9 mouse cellular contexts compared by ENCODE assay signal in the genomic region with DNA sequence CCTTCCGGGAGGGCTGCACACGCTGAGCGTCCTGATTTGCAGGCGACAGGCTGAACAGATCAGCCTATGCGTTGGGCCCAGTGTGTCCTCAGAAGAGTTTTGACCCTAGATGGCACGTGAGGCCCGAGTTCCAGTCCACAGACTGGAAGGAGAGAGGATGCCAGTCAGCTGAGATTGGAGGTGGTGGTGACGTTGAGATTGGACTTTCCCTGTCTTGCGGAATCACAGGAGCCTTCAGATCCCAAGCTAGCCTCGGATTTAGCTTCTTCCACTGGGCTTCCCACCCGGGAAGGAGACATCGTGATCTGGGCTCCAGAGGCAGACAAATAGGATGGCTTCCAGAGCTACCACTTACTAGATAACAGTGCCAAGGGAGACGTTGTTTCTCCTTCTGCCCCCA. TPM values are rescaled to one million over a fixed set of nuclear protein-coding genes. Genes with fewer than 3 reads are reported as not detected.
DNase-seq lines count a peak whose midpoint lies in the region; ATAC-seq and TF ChIP-seq lines count a peak whose summit lies in the region.
"Had no signal": no experiment of that assay in that cellular context is flagged by ENCODE, and none has a peak within 500 bp of the region (broad histone marks: within the 10 kb centered on the region; RNA-seq: fewer than 3 reads in every experiment).

A gene (minus strand): TSS at position 101 of the 400 bp plus-strand sequence.

- H3K27me3 ChIP-seq in heart, postnatal 0 days (ENCODE audit: control insufficient read depth, insufficient read depth, low read length) = peaks cover 68% of the 10 kb centered on the region
- peaks cover 74% of the 10 kb centered on the region for H3K27me3 ChIP-seq in embryonic facial prominence, embryonic 13.5 days
- H3K27me3 ChIP-seq in hindbrain, embryonic 16.5 days (replicated peaks; ENCODE audit: control insufficient read depth, insufficient read depth, low read length) = peaks cover 63% of the 10 kb centered on the region
- H3K27me3 ChIP-seq in midbrain, embryonic 16.5 days (ENCODE audit: control insufficient read depth, insufficient read depth, low read depth, low read length) = peaks cover 70% of the 10 kb centered on the region

- H3K4me1 ChIP-seq in heart, postnatal 0 days (ENCODE audit: control insufficient read depth, insufficient read depth) = no peaks in the 10 kb centered on the region
- H3K4me1 ChIP-seq in embryonic facial prominence, embryonic 13.5 days = peaks cover 29% of the 10 kb centered on the region
- peaks cover 18% of the 10 kb centered on the region for H3K4me1 ChIP-seq in hindbrain, embryonic 16.5 days (ENCODE audit: control insufficient read depth, insufficient read depth, low read depth, low read length)
- peaks cover 19% of the 10 kb centered on the region for H3K4me1 ChIP-seq in midbrain, embryonic 16.5 days (ENCODE audit: control insufficient read depth, insufficient read depth, low read length)

- H3K4me2 ChIP-seq in heart, postnatal 0 days (ENCODE audit: low read depth, low read length) = peak within 1 kb of the TSS; percentile 26
- peak within 1 kb of the TSS; percentile 75 for H3K4me2 ChIP-seq in embryonic facial prominence, embryonic 13.5 days
- peak within 1 kb of the TSS; percentile 77 for H3K4me2 ChIP-seq in hindbrain, embryonic 16.5 days (ENCODE audit: low read length)
- peak within 1 kb of the TSS; percentile 69 for H3K4me2 ChIP-seq in midbrain, embryonic 16.5 days (ENCODE audit: low read length)

- WGBS in heart, postnatal 0 days = 15% methylated on average over 13 of the region's 13 CpGs
- 17% methylated on average over 13 of the region's 13 CpGs for WGBS in embryonic facial prominence, embryonic 13.5 days
- WGBS in hindbrain, embryonic 16.5 days = 17% methylated on average over 13 of the region's 13 CpGs
- WGBS in midbrain, embryonic 16.5 days = 13% methylated on average over 13 of the region's 13 CpGs

- TF ChIP-seq CTCF in heart, postnatal 0 days (IDR thresholded peaks at IDR 0.05; ENCODE audit: low read depth) = no peak

- peak within 1 kb of the TSS; percentile 28 for H3K4me3 ChIP-seq in heart, postnatal 0 days (ENCODE audit: low read depth, low read length)
- peak within 1 kb of the TSS; percentile 47 for H3K4me3 ChIP-seq in embryonic facial prominence, embryonic 13.5 days
- peak within 1 kb of the TSS; percentile 45 for H3K4me3 ChIP-seq in hindbrain, embryonic 16.5 days (ENCODE audit: low read length)
- H3K4me3 ChIP-seq in midbrain, embryonic 16.5 days (ENCODE audit: low read depth, low read length) = peak within 1 kb of the TSS; percentile 43

- no peak for DNase-seq in heart, postnatal 0 days (ENCODE audit: low spot score)
- no peak for DNase-seq in heart, postnatal 36 days
- DNase-seq in natural killer cell, adult 2 months (ENCODE audit: low spot score in 2 of 2) = no peak
- no peak for DNase-seq in spleen, postnatal 36 days (ENCODE audit: low spot score in 2 of 2)
- no peak for DNase-seq in cerebellum, postnatal 25 days

- ATAC-seq in heart, postnatal 0 days (ENCODE audit: insufficient read depth, low read depth) = no peak
- no peak for ATAC-seq in embryonic facial prominence, embryonic 13.5 days (ENCODE audit: insufficient number of reproducible peaks, insufficient read depth, low FRiP score, low TSS enrichment, low read depth)
- no peak for ATAC-seq in hindbrain, embryonic 16.5 days
- ATAC-seq in midbrain, embryonic 16.5 days = no peak
- ATAC-seq: CD4-positive, CD25-positive, alpha-beta regulatory T cell, adult 4 months had no signal

- H3K27ac ChIP-seq in heart, postnatal 0 days (ENCODE audit: low read depth) = no peak within 1 kb of the TSS
- H3K27ac ChIP-seq in embryonic facial prominence, embryonic 13.5 days = no peak within 1 kb of the TSS
- H3K27ac ChIP-seq in hindbrain, embryonic 16.5 days (ENCODE audit: low read depth, low read length) = no peak within 1 kb of the TSS
- H3K27ac ChIP-seq in midbrain, embryonic 16.5 days (ENCODE audit: low read length) = no peak within 1 kb of the TSS

- no peak within 1 kb of the TSS for H3K9ac ChIP-seq in heart, postnatal 0 days (replicated peaks; ENCODE audit: low read depth, low read length)
- H3K9ac ChIP-seq in embryonic facial prominence, embryonic 13.5 days = no peak within 1 kb of the TSS
- peak within 1 kb of the TSS; percentile 48 for H3K9ac ChIP-seq in hindbrain, embryonic 16.5 days (ENCODE audit: low read depth, low read length)
- peak within 1 kb of the TSS; percentile 49 for H3K9ac ChIP-seq in midbrain, embryonic 16.5 days (ENCODE audit: low read depth, low read length)

- intact Hi-C loops in heart, postnatal 36 days (cut with DNase I) = no loop called here

- no peak for TF ChIP-seq EP300 in heart, postnatal 0 days (IDR thresholded peaks at IDR 0.05; ENCODE audit: low read depth)

- H3K36me3 ChIP-seq in heart, postnatal 0 days (replicated peaks; ENCODE audit: control insufficient read depth, insufficient read depth, low read length) = no peaks in the 10 kb centered on the region
- H3K36me3 ChIP-seq in embryonic facial prominence, embryonic 13.5 days = no peaks in the 10 kb centered on the region
- H3K36me3 ChIP-seq in hindbrain, embryonic 16.5 days (ENCODE audit: control insufficient read depth, insufficient read depth, low read length) = no peaks in the 10 kb centered on the region
- no peaks in the 10 kb centered on the region for H3K36me3 ChIP-seq in midbrain, embryonic 16.5 days (ENCODE audit: control insufficient read depth, insufficient read depth, low read length)

- no peaks in the 10 kb centered on the region for H3K9me3 ChIP-seq in heart, postnatal 0 days (replicated peaks; ENCODE audit: control insufficient read depth, low read length)
- no peaks in the 10 kb centered on the region for H3K9me3 ChIP-seq in embryonic facial prominence, embryonic 13.5 days
- H3K9me3 ChIP-seq in hindbrain, embryonic 16.5 days (ENCODE audit: control insufficient read depth, low read length) = no peaks in the 10 kb centered on the region
- H3K9me3 ChIP-seq in midbrain, embryonic 16.5 days (replicated peaks; ENCODE audit: control insufficient read depth, low read length, poor library complexity, severe bottlenecking) = no peaks in the 10 kb centered on the region

RNA-seq across cellular contexts. Expression of the gene that starts here (rescaled TPM):
- not detected in 2 replicates for total RNA-seq in heart, postnatal 0 days (2014; rRNA removed; ENCODE audit: low replicate concordance)
- 0.10 TPM in 1 of 2 replicates, not detected in the other for polyA plus RNA-seq in heart, postnatal 0 days (2015; fragmentation: Nextera tagmentation; extraction: Ambion mirVana)
- not detected for total RNA-seq in heart, postnatal 36 days (2021)
- polyA plus RNA-seq in embryonic facial prominence, embryonic 13.5 days (2015; fragmentation: Nextera tagmentation; extraction: Ambion mirVana) = 0.46 TPM in 1 of 2 replicates, not detected in the other
- polyA plus RNA-seq in hindbrain, embryonic 16.5 days (2015; fragmentation: Nextera tagmentation; extraction: Ambion mirVana) = 2.8 and 3.3 TPM in 2 replicates
- polyA plus RNA-seq in midbrain, embryonic 16.5 days (2015; fragmentation: Nextera tagmentation; extraction: Ambion mirVana) = 0.75 and 0.90 TPM in 2 replicates
- polyA plus RNA-seq: CD4-positive, CD25-positive, alpha-beta regulatory T cell, adult 4 months had no signal

Comparison
In these comparisons a context has a peak if more than half of its experiments do, and no peak if none do; other contexts are left out.
1. H3K4me2 ChIP-seq: peak in every context shown above with its lines; median percentile 77 in hindbrain, embryonic 16.5 days; 75 in embryonic facial prominence, embryonic 13.5 days; 69 in midbrain, embryonic 16.5 days; 26 in heart, postnatal 0 days.
2. H3K9ac ChIP-seq: peak in hindbrain, embryonic 16.5 days (single experiment) and midbrain, embryonic 16.5 days (single experiment); none in heart, postnatal 0 days (single experiment) and embryonic facial prominence, embryonic 13.5 days (single experiment).
3. Peak in every context shown above with its lines, with median percentiles within 50 percentile points of each other: H3K4me3 ChIP-seq.